Mouse (Mus musculus) spleen, adult 12 weeks (tissue): Measurements from ENCODE around the gene Trim30a.
"Not testable (repeated sequence)": the region's sequence is repeated elsewhere in the genome, so short reads cannot be mapped to it uniquely, and the experiment has no call there.

Experiments used
- DNase-seq: peaks from one replicate; pipeline ENCODE4 v3.0.0; 2022; ENCODE audit warnings: low spot score

Trim30a gene

GRCm38 (mm10) chr7:104465065-104465744, at the start of gene Trim30a:
Gene Trim30a (minus strand): TSS chr7:104465193.
- peak; percentile 2 for DNase-seq

GRCm38 (mm10) chr7:104507421-104508065, 42.5 kb upstream of the Trim30a start, which contains the start of gene Trim30d:
Gene Trim30d (minus strand): TSS chr7:104507849.
- DNase-seq: not testable (repeated sequence)

DNA sequence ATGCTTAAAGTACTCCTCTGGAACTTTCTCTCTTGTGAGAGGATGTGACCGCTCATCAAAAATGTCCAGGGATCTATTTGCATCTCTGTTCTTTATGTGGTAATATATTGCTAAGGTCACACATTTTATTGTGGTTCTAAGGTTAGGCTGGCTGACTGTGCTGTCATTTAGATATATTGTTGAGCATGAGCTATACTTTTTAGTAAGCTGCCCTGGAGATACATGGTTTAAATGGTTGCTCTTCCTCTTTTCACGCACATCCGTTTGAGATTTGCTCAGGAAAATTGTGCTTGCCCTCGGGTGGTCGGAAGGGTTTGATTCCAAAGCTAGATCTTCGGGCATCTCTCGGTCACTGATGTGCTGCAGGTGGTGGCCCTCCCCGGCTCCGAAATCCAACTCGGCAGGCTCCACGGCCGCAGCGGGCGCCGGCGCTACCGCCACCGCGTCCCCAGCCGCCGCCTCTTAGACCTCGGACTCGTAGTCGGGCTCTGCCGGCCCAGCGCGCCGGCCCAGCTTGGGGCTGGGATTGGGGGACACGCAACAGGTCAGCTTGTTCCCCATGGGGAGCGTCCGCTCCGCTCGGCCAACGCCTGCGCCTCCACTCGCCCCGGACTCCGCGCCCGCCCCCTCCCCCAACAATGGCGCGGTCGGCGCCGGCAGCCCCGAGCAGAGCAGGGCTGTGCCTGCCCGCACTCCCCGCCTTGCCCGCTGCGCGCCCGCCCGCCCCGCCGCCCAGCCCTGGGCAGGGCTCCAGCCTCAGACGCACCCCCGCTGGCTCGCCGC, 36.8 kb upstream of the Trim30a start:
- no peak for DNase-seq

DNA sequence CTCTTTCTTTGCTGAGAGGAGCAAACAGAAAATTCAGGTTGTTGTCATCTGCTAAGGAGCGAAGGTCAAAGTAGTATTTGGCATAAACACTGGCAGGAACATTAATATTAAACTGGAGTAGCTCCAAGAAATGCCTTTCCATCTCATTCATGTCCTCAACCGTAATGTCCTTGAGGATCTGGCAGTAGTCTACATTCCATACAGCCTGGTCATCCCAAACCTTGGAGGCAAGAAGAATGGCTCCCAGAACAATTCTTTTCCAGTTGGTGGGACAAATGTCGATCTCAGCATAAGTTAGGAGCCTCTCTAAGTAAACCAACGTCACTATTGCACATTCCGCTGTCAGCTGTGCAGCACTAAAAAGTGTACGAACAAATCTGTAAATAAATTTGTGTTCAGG, 36.2 kb upstream of the Trim30a start:
- not testable (repeated sequence) for DNase-seq

GRCm38 (mm10) chr7:104499464-104499863, 34.5 kb upstream of the Trim30a start:
- DNase-seq: not testable (repeated sequence)

GRCm38 (mm10) chr7:104445961-104446645, 18.9 kb downstream of the Trim30a start:
- DNase-seq: peak; percentile 33

DNA sequence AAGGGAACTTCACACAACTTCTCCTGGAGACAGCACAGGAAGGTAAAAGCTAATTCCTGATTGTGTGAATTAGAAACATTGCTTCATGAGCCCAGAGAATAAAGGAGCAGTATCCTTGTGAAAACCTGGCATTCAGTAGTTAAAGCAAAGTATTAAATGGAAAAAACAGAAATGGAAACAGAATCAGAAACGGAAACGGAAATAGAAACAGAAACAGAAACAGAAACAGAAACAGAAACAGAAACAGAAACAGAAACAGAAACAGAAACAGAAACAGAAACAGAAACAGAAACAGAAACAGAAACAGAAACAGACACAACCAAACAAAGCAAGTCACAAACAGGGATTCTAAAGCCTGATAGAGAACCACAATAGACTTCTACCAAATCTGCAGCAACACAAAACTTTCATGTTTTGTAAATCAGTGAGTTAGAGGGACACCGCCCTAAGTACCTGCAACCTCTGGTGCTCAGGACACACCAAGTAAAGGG, 60.5 kb downstream of the Trim30a start:
- no peak for DNase-seq

GRCm38 (mm10) chr7:104401140-104401539, 63.9 kb downstream of the Trim30a start:
- no peak for DNase-seq

- no peak for DNase-seq
Observed at GRCm38 (mm10) chr7:104400698-104401097, 64.3 kb downstream of the Trim30a start, which contains the start of gene Trim30c. Gene Trim30c (minus strand): TSS chr7:104400837.

DNA sequence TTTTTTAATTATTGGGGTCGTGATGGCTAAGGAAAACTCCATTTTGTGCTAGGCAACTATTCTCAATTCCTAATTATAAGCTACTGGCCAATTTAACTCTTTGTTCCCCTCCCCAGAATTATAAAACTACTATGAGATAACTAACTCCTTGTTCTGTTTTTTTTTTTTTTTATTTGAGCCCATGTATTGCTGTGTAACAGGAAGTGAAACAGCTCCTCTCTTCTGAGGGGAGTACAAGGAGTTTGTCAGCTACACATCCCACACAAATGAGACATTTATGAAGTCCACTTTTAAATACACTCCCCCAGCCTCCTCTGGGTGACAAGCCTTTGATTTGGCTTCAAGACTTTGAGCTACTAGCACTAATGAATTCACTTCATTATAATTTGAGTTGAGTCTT, 66.5 kb downstream of the Trim30a start:
- DNase-seq: no peak

DNA sequence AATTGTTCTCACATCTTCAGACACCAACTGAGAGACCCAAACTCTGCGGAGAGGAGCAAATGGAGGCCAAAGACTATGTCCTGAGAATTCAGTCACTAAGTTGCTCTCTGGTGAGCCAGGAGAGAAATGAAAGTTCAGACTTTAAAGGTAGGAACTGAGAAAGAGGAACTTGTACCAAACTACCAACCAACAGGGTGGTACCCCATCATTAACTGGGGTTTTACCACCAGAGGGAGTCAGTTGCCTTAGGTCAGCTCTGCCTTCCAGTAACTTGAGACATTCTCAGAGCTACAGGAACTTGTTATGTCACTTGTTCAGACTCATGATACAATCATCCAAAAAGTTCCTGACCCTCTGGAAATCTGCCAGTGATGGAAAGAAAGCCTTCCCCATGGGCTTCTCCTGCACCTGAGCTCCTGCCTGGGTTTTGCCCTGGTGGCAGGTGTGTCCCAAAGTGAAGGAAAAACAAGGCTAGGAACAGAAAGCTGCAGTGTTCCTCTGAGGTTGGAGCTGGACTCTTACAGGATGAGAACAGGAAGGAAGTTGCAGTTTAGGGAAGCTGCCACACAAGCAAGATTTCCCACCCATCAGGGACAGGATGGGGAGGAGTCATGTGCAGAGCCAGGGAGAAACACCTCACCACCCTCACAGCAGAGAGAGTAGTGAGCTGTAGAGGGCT, 95.1 kb downstream of the Trim30a start, which contains the start of gene Trim30b:
TSS of gene Trim30b (minus strand) at position 149 of the 679 bp plus-strand sequence.
- no peak for DNase-seq

- DNase-seq: no peak
Observed at GRCm38 (mm10) chr7:104366339-104366738, 98.7 kb downstream of the Trim30a start.
